Mouse (Mus musculus) left cerebral cortex, postnatal 4 days (tissue): ENCODE data around the gene Slc15a2. TPM values are rescaled to one million over a fixed set of nuclear protein-coding genes. Genes with fewer than 3 reads are reported as not detected.

ENCODE experiments used
- DNase-seq: peaks from one replicate; pipeline ENCODE4 v3.0.0-alpha.2; 2022
- intact Hi-C: fragments of 180-260 bp; cut with DNase I; formaldehyde crosslinking; loops from one replicate; pipeline ENCODE4 v1.15.1; 2025
- total RNA-seq, 2 experiments: library from RNA; stranded (reverse); gene quantifications; 2 replicates each; pipeline ENCODE4 v1.2.3; 2021

Gene Slc15a2
- total RNA-seq, 2 experiments from 2014 or later: 36.0 to 36.5 TPM

- DNase-seq: peak; percentile 14
- intact Hi-C loops: no loop called here
These were observed 13.9 kb downstream of the Slc15a2 start for GRCm38 (mm10) chr16:36770830-36771229.

GRCm38 (mm10) chr16:36770191-36770771, 14.5 kb downstream of the Slc15a2 start:
- intact Hi-C loops: no loop called here
- no peak for DNase-seq

GRCm38 (mm10) chr16:36751979-36752378, 32.8 kb downstream of the Slc15a2 start:
- no peak for DNase-seq
- intact Hi-C loops: no loop called here

- DNase-seq: no peak
- intact Hi-C loops: no loop called here
These were observed 37.0 kb downstream of the Slc15a2 start for GRCm38 (mm10) chr16:36747767-36748166.

GRCm38 (mm10) chr16:36747068-36747467, 37.7 kb downstream of the Slc15a2 start:
- DNase-seq: no peak
- intact Hi-C loops: no loop called here

- no peak for DNase-seq
- intact Hi-C loops: no loop called here
These were observed 41.2 kb downstream of the Slc15a2 start for GRCm38 (mm10) chr16:36743580-36743979.

- intact Hi-C loops: no loop called here
- DNase-seq: no peak
These were observed 45.3 kb downstream of the Slc15a2 start for GRCm38 (mm10) chr16:36739404-36739930.

- intact Hi-C loops: no loop called here
- no peak for DNase-seq
These were observed 49.3 kb downstream of the Slc15a2 start for GRCm38 (mm10) chr16:36735421-36735820.

GRCm38 (mm10) chr16:36733827-36734226, 50.9 kb downstream of the Slc15a2 start:
- intact Hi-C loops: no loop called here
- no peak for DNase-seq

GRCm38 (mm10) chr16:36732572-36732971, 52.2 kb downstream of the Slc15a2 start:
- intact Hi-C loops: no loop called here
- no peak for DNase-seq

- intact Hi-C loops: no loop called here
- DNase-seq: no peak
These were observed 55.8 kb downstream of the Slc15a2 start for GRCm38 (mm10) chr16:36728959-36729358.

- intact Hi-C loops: loop anchor here (5.0 kb wide), 1 partner anchor 93 kb away; no protein-coding TSS in a partner anchor
- DNase-seq: no peak
These were observed 60.8 kb downstream of the Slc15a2 start for GRCm38 (mm10) chr16:36723880-36724443.

GRCm38 (mm10) chr16:36722739-36723138, 62.0 kb downstream of the Slc15a2 start:
- no peak for DNase-seq

GRCm38 (mm10) chr16:36720194-36721055, 64.3 kb downstream of the Slc15a2 start:
- DNase-seq: no peak
- intact Hi-C loops: loop anchor here (5.0 kb wide), 1 partner anchor 97 kb away; no protein-coding TSS in a partner anchor

More at GRCm38 (mm10) chr16:36722739-36723138, 62.0 kb downstream of the Slc15a2 start:
- intact Hi-C loops: loop anchor here (5.0 kb wide), 1 partner anchor 95 kb away; no protein-coding TSS in a partner anchor

GRCm38 (mm10) chr16:36718637-36719036, 66.1 kb downstream of the Slc15a2 start:
- DNase-seq: no peak
- intact Hi-C loops: no loop called here

GRCm38 (mm10) chr16:36717481-36717880, 67.3 kb downstream of the Slc15a2 start:
- DNase-seq: no peak
- intact Hi-C loops: loop anchor here (2.0 kb wide), 1 partner anchor 13 kb away; no protein-coding TSS in a partner anchor

GRCm38 (mm10) chr16:36711760-36712159, 73.0 kb downstream of the Slc15a2 start:
- DNase-seq: no peak
- intact Hi-C loops: no loop called here

- intact Hi-C loops: no loop called here
These were observed 74.0 kb downstream of the Slc15a2 start for GRCm38 (mm10) chr16:36710794-36711193.

GRCm38 (mm10) chr16:36709405-36709804, 75.4 kb downstream of the Slc15a2 start:
- no peak for DNase-seq
- intact Hi-C loops: loop anchor here (10.0 kb wide), 1 partner anchor 235 kb away; no protein-coding TSS in a partner anchor

More at GRCm38 (mm10) chr16:36710794-36711193, 74.0 kb downstream of the Slc15a2 start:
- DNase-seq: no peak

- intact Hi-C loops: loop anchor here (10.0 kb wide), 1 partner anchor 234 kb away; no protein-coding TSS in a partner anchor
- no peak for DNase-seq
These were observed 76.0 kb downstream of the Slc15a2 start for GRCm38 (mm10) chr16:36708751-36709150.
